Mouse (Mus musculus) small intestine, adult 2 months (tissue): Measurements from ENCODE around the gene Agrn. TPM values are rescaled to one million over a fixed set of nuclear protein-coding genes. Genes with fewer than 3 reads are reported as not detected.

Source experiments
- H3K27ac ChIP-seq: fragments of 200-500 bp; 2 replicates; pipeline ENCODE4 v1.5.1; 2012; ENCODE audit warnings: low read depth, low read length, control low read depth, inconsistent platforms; ENCODE audit not compliant: insufficient read depth
- H3K27me3 ChIP-seq: fragments of 200-500 bp; 2 replicates; pipeline ENCODE4 v1.6.1; 2012; ENCODE audit warnings: mild to moderate bottlenecking, moderate library complexity, low read length, inconsistent platforms; ENCODE audit not compliant: control insufficient read depth, insufficient read depth
- H3K36me3 ChIP-seq: fragments of 200-500 bp; 2 replicates; pipeline ENCODE4 v1.6.1; 2012; ENCODE audit warnings: mild to moderate bottlenecking, low read length, control low read depth, inconsistent platforms; ENCODE audit not compliant: control insufficient read depth, insufficient read depth
- H3K4me1 ChIP-seq: fragments of 200-500 bp; 2 replicates; pipeline ENCODE4 v1.6.1; 2012; ENCODE audit warnings: low read length, inconsistent platforms, mixed read lengths; ENCODE audit not compliant: control insufficient read depth, insufficient read depth, insufficient read length
- H3K4me3 ChIP-seq: fragments of 200-500 bp; 2 replicates; pipeline ENCODE4 v1.5.1; 2012; ENCODE audit warnings: low read depth, mild to moderate bottlenecking, control low read depth, inconsistent platforms, low read length, moderate library complexity
- CTCF ChIP-seq: fragments of 200-500 bp; IDR thresholded peaks from 2 replicates; pipeline ENCODE4 v1.5.1; 2012; ENCODE audit warnings: low read depth, mild to moderate bottlenecking, control low read depth, inconsistent platforms, low read length, moderate library complexity, mixed read lengths; ENCODE audit not compliant: insufficient replicate concordance, insufficient read length; ENCODE audit errors: extremely low read depth
- POLR2A ChIP-seq: fragments of 200-500 bp; IDR thresholded peaks from 2 replicates; pipeline ENCODE4 v1.6.1; 2012; ENCODE audit warnings: low read depth, mild to moderate bottlenecking, control low read depth, inconsistent platforms, low read length, moderate library complexity
- whole genome bisulfite sequencing: fragments of 180-500 bp; shearing (Covaris S2); methylation state at CpG from one replicate; pipeline ENCODE4 v1.1.7; 2018; 5-methylcytosine and 5-hydroxymethylcytosine counted together
- polyA plus RNA-seq: library from polyadenylated mRNA; depleted of rRNA; stranded (reverse); fragments of >200 nt; gene quantifications from 2 replicates; pipeline ENCODE4 v1.2.3, GENCODE M21; 2012; rRNA removed

The Agrn gene
- polyA plus RNA-seq, 1 experiment, result 101 TPM

DNA sequence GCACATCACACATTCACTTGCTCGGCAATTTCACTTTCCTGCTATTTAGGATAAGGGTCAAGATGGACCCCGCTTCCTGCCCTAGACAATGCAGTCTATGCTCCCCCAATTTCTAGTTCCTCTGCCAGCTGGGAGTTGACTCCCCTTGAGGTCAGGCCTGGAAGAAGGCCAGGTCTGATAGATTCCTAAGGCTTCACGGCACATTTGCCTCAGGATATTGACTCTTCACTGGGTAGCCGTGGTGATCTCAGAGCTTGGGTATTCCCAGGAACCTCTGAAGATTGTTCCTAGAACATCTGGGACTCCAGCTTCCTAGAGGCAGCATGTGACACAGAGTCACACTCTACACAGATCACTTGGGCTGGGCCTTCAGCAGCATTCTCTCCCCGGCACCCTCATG, 68.5 kb downstream of the Agrn start:
- Histone ChIP-seq H3K4me3 (no peak overlapping the region), H3K27me3 (no peaks in the 10 kb centered on the region), H3K36me3 (peaks cover under 1% of the 10 kb centered on the region; the same call in 1 of the 2 replicates), H3K4me1 (peaks cover 7% of the 10 kb centered on the region; the same call in 1 of the 2 replicates), H3K27ac (no peak overlapping the region)
- TF ChIP-seq POLR2A (no peak), CTCF (no peak)
- WGBS, result 64% methylated on average over 5 of the region's 5 CpGs

DNA sequence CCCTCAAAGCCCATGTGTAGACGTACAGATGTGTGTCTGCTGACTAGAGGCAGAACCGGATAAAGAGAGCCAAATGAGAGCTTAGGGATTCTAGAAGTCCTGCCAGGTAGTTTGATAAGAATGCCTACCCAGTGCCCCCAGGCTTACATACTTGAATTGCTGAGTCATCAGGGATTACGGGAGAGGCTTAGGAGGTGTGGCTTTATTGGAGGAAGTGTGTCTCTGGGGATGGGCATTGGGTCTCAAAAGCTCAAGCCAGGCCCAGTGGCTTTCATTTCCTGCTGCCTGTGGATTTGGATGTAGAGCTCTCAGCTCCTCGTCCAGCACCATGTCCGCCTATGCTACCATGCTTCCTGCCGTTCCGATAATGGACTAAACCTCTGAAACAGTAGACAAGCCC, 70.4 kb downstream of the Agrn start:
- no peak overlapping the region for H3K4me3 ChIP-seq
- WGBS, result 78% methylated on average over 7 of the region's 7 CpGs
- H3K36me3 ChIP-seq, result peaks cover 9% of the 10 kb centered on the region
- TF ChIP-seq CTCF, result no peak
- no peak for TF ChIP-seq POLR2A
- peaks cover 5% of the 10 kb centered on the region; the same call in 1 of the 2 replicates for H3K4me1 ChIP-seq
- H3K27me3 ChIP-seq, result no peaks in the 10 kb centered on the region
- H3K27ac ChIP-seq, result no peak overlapping the region

DNA sequence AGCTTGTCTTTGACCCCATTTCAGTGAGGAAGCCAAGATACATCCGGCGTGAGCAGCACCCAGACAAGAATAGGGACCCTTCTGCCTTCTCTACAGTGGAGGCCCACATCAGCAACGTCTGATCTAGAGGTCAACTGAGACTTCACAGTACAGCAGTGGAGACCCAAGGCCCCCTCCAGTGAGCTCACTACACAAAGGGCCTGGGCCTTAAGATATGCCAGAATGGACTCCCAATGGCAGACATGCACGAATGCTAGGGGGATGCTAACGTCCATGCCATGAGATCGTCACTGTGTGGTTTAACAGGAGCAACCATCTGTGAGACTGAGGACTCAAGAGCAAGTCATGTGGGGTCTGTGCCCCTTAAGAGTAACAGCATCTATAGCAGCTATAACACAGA, 71.9 kb downstream of the Agrn start:
- Histone ChIP-seq H3K36me3 (peaks cover 10% of the 10 kb centered on the region), H3K4me1 (peaks cover 5% of the 10 kb centered on the region; the same call in 1 of the 2 replicates), H3K27me3 (no peaks in the 10 kb centered on the region), H3K27ac (no peak overlapping the region), H3K4me3 (no peak overlapping the region)
- TF ChIP-seq CTCF, result no peak
- TF ChIP-seq POLR2A, result no peak
- 95% methylated on average over 6 of the region's 6 CpGs for WGBS

DNA sequence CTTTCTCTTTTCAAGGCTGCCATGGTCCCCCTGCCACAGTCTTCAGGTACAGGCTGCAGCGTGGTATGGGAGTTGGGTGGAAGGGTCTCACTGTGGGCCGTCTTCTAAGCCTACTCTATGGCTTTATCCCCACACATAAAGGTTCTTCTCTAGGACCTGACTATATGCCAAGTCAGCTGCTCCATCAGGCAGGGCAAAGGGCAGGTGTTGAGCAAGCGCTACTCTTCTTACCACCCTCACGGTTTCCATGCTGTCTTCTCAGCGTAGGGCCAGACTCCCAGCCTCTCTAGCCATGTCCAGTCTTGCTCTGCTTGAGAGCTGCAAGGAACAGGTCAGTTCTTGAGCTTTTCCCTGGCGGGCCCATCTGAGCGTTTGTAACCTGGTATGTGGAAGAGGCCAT, 73.2 kb downstream of the Agrn start:
- Histone ChIP-seq H3K4me3 (no peak overlapping the region), H3K36me3 (peaks cover 19% of the 10 kb centered on the region), H3K27me3 (no peaks in the 10 kb centered on the region), H3K27ac (no peak overlapping the region), H3K4me1 (peaks cover 5% of the 10 kb centered on the region; the same call in 1 of the 2 replicates)
- WGBS, result 77% methylated on average over 7 of the region's 7 CpGs
- TF ChIP-seq POLR2A (no peak), CTCF (no peak)

Other genes starting within 250 kb of the Agrn start
- gene C1qtnf12, start 235.2 kb downstream of the Agrn start, polyA plus RNA-seq, result 47.8 and 186 TPM in 2 replicates
- 5.5 and 7.4 TPM in 2 replicates for gene B3galt6, start 204.8 kb downstream of the Agrn start, polyA plus RNA-seq
- 44.0 and 80.5 TPM in 2 replicates for gene Sdf4, start 204.6 kb downstream of the Agrn start, polyA plus RNA-seq
- 2.1 and 6.3 TPM in 2 replicates for gene Tnfrsf4, start 183.6 kb downstream of the Agrn start, polyA plus RNA-seq
- 3.9 and 6.1 TPM in 2 replicates for gene Tnfrsf18, start 171.3 kb downstream of the Agrn start, polyA plus RNA-seq
- gene Ttll10, start 138.1 kb downstream of the Agrn start, polyA plus RNA-seq, result 5.2 and 9.1 TPM in 2 replicates
- 7.4 and 8.3 TPM in 2 replicates for gene 9430015G10Rik, start 87.5 kb downstream of the Agrn start, polyA plus RNA-seq
- 0.10 and 0.33 TPM in 2 replicates for gene Rnf223, start 67.0 kb downstream of the Agrn start, polyA plus RNA-seq
- 28.1 and 90.2 TPM in 2 replicates for gene Isg15, start 3.3 kb upstream of the Agrn start, polyA plus RNA-seq
- 1.6 and 1.8 TPM in 2 replicates for gene AW011738, start 5.8 kb upstream of the Agrn start, polyA plus RNA-seq
- gene Perm1, start 18.4 kb upstream of the Agrn start, polyA plus RNA-seq, result 0.06 and 0.09 TPM in 2 replicates
- 30.3 and 46.9 TPM in 2 replicates for gene Plekhn1, start 37.4 kb upstream of the Agrn start, polyA plus RNA-seq
- 28.7 and 37.0 TPM in 2 replicates for gene Noc2l, start 38.5 kb upstream of the Agrn start, polyA plus RNA-seq
- gene Samd11, start 58.2 kb upstream of the Agrn start, polyA plus RNA-seq, result 0.29 and 0.34 TPM in 2 replicates
- not detected in 2 replicates for gene Vmn2r-ps159, start 133.6 kb upstream of the Agrn start, polyA plus RNA-seq